Mouse (Mus musculus) kidney, embryonic 16.5 days (tissue): ENCODE measurements around the gene Rnase11. TPM values are rescaled to one million over a fixed set of nuclear protein-coding genes. Genes with fewer than 3 reads are reported as not detected.
A peak's percentile ranks its signal among the peaks of the same experiment; 100 is the strongest.

Source experiments
- ATAC-seq: fragments of 200-750 bp; cut with Nextera tagmentation; 2 replicates; pipeline ENCODE4 v1.8.0; 2017; ENCODE audit warnings: moderate TSS enrichment; ENCODE audit not compliant: low FRiP score, low TSS enrichment
- H3K27ac ChIP-seq: fragments of 300-500 bp; sonication (generic); 2 replicates; pipeline ENCODE4 v1.5.1; 2014; ENCODE audit warnings: low read length
- H3K27me3 ChIP-seq: fragments of 300-500 bp; sonication (generic); 2 replicates; pipeline ENCODE4 v1.6.1; 2014; ENCODE audit warnings: low read length, control low read depth, mixed read lengths; ENCODE audit not compliant: insufficient read depth
- H3K36me3 ChIP-seq: fragments of 300-500 bp; sonication (generic); 2 replicates; pipeline ENCODE4 v1.6.1; 2014; ENCODE audit warnings: low read length, control low read depth, mixed read lengths; ENCODE audit not compliant: insufficient read depth
- H3K4me1 ChIP-seq: fragments of 300-500 bp; sonication (generic); 2 replicates; pipeline ENCODE4 v1.6.1; 2014; ENCODE audit warnings: low read length, control low read depth, mixed read lengths; ENCODE audit not compliant: insufficient read depth
- H3K4me2 ChIP-seq: fragments of 300-500 bp; sonication (generic); replicated peaks from 2 replicates; pipeline ENCODE4 v1.6.1; 2014; ENCODE audit warnings: low read depth, low read length
- H3K4me3 ChIP-seq: fragments of 300-500 bp; sonication (generic); 2 replicates; pipeline ENCODE4 v1.5.1; 2014; ENCODE audit warnings: mild to moderate bottlenecking, low read length
- H3K9ac ChIP-seq: fragments of 300-500 bp; sonication (generic); replicated peaks from 2 replicates; pipeline ENCODE4 v1.6.1; 2014; ENCODE audit warnings: low read length
- H3K9me3 ChIP-seq: fragments of 300-500 bp; sonication (generic); 2 replicates; pipeline ENCODE4 v1.6.1; 2016; ENCODE audit warnings: low read length, control low read depth
- WGBS: fragments of 180-500 bp; shearing (Covaris S2); extraction: QIAGEN DNeasy Blood & Tissue Kit; methylation state at CpG from one replicate; pipeline ENCODE4 v1.1.7; 2014; 5-methylcytosine and 5-hydroxymethylcytosine counted together
- polyA plus RNA-seq: library from polyadenylated mRNA; unstranded; fragments of >200 nt; fragmentation: Nextera tagmentation; extraction: Ambion mirVana; gene quantifications from 2 replicates; pipeline ENCODE4 v1.2.1, GENCODE M21; 2015

Rnase11 gene
- polyA plus RNA-seq, 1 experiment from 2014 or later: not detected

DNA sequence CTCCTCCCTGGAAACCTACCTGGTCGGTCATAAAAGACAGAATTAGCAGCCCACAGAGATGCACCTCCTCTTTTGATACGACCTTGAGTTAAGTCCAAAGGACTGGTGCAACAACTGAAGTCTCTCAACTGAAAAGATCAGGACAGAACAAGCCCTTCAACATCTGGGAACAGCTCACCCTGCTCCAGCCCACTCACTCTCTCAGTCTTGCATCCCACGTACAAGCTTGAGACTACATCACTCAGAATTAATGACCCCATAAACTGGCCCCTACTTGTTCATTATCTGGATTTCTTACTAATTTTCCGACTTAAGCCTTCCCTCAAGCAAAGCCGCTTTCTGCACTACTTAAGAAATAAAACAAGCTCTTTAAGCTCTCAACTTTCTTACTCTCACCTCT, 3.2 kb upstream of the Rnase11 start:
- 19% methylated on average over 5 of the region's 5 CpGs for WGBS
- Histone ChIP-seq H3K9ac (no peak overlapping the region), H3K27ac (peak overlapping the region; percentile 35; the same call in 1 of the 2 replicates), H3K4me2 (0 out of 2 replicates have a peak overlapping the region, but pooled peaks have one; percentile 8), H3K4me3 (no peak overlapping the region), H3K36me3 (no peaks in the 10 kb centered on the region), H3K4me1 (peaks cover 14% of the 10 kb centered on the region), H3K27me3 (no peaks in the 10 kb centered on the region), H3K9me3 (no peaks in the 10 kb centered on the region)
- ATAC-seq: peak; percentile 72

DNA sequence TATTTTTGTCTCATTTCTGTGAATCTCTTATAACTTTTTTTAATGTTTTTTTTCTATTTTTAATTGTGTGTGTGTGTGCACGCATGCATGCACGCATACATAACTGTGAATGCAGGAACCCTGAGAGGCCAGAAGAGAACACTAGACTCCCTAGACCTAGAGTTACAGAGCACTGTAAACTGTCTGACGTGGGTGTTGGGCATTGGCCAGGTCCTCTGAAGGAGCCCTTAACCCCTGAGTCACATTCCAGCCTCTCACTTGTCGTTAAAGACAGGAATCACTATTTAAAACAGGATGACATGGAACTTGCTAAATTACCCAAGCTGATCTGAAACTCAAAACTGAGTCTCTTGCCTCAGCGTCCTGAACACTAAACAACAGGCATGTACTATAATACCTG, 2.0 kb upstream of the Rnase11 start:
- Histone ChIP-seq H3K9ac (no peak overlapping the region), H3K27me3 (no peaks in the 10 kb centered on the region)
- ATAC-seq: 0 out of 2 replicates have a peak, but pooled peaks have one; percentile 64

DNA sequence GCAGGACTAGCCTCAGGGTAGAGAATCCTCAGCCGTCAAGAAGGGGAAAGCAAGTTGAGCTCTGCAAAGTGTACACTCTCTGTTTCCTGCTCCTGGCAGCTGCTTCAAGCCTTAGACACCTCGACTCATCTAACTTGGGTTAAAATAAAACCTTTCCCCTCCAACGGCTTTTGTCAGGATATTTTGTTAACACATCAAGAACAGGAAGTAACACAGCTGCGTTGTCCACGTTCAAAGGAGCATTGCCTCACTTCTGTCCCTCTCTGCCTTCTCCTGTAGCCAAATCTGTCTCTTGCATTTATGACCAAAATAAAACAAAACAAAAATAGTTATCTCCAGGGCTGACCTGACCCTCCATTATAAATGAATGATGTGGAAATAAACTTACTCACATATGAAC, 2.1 kb downstream of the Rnase11 start:
- H3K27ac ChIP-seq: no peak overlapping the region
- no peaks in the 10 kb centered on the region for H3K9me3 ChIP-seq
- no peak for ATAC-seq
- H3K9ac ChIP-seq: no peak overlapping the region
- H3K36me3 ChIP-seq: no peaks in the 10 kb centered on the region
- H3K4me3 ChIP-seq: no peak overlapping the region
- H3K27me3 ChIP-seq: no peaks in the 10 kb centered on the region
- no peaks in the 10 kb centered on the region for H3K4me1 ChIP-seq
- no peak overlapping the region for H3K4me2 ChIP-seq
- WGBS: 18% methylated on average over 5 of the region's 5 CpGs

More for the DNA sequence above, 2.0 kb upstream of the Rnase11 start:
- Histone ChIP-seq H3K36me3 (no peaks in the 10 kb centered on the region), H3K27ac (no peak overlapping the region), H3K9me3 (no peaks in the 10 kb centered on the region), H3K4me1 (0 out of 2 replicates have a peak, but pooled peaks cover 6% of the 10 kb centered on the region), H3K4me2 (no peak overlapping the region), H3K4me3 (no peak overlapping the region)
- 39% methylated on average over 5 of the region's 5 CpGs for WGBS

DNA sequence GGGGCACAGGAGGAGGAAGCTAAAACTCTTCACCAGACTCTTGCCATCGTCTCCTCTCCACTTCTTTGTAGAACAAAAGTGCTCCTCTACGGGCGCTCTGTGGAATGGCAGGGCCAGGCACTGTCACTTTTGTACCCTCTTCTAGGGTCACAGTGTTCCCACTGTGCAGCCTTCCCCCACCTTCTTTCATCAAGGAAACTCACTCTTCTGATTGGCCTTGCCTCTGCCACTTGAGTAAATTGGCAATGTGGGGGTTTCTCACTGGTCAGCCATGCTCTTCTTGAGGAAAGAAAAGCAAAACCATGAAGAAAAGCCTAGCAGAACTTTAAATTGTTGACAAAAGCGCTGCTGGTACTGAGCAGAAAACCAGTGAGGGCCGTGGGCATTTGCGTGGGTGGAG, 8.2 kb downstream of the Rnase11 start, which contains the start of gene Rnase9:
Rnase9 (minus strand) TSS at position 101 of the 400 bp plus-strand sequence.
- Histone ChIP-seq H3K36me3 (no peaks in the 10 kb centered on the region), H3K9ac (no peak within 1 kb of the TSS), H3K4me2 (no peak within 1 kb of the TSS), H3K27ac (no peak within 1 kb of the TSS), H3K4me3 (no peak within 1 kb of the TSS), H3K9me3 (no peaks in the 10 kb centered on the region), H3K4me1 (no peaks in the 10 kb centered on the region), H3K27me3 (no peaks in the 10 kb centered on the region)
- WGBS: 74% methylated on average over 6 of the region's 6 CpGs
- ATAC-seq: no peak

DNA sequence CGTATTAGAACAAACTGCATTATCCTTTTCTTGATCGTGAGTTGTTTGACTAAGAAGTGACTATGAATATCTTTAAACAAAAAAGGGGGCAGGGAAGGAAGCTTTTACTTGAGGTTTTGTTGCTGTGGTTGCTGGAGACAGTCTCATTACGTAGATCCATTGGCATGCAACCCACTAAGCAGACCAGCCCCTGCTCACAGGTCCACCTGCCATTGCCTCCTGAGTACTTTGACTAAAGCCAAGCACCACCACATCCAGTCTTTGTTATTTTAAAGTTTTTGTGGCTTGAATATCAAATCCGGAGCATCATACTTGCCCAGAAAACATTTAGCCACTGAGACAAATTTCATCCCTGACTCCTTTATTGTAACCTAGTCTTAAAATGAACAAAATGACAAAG, 13.7 kb downstream of the Rnase11 start:
- Histone ChIP-seq H3K36me3 (no peaks in the 10 kb centered on the region), H3K9me3 (no peaks in the 10 kb centered on the region), H3K4me2 (no peak overlapping the region), H3K27ac (no peak overlapping the region), H3K9ac (no peak overlapping the region), H3K4me1 (no peaks in the 10 kb centered on the region), H3K4me3 (no peak overlapping the region), H3K27me3 (no peaks in the 10 kb centered on the region)
- whole genome bisulfite sequencing: 84% methylated on average over 4 of the region's 4 CpGs
- ATAC-seq: no peak

DNA sequence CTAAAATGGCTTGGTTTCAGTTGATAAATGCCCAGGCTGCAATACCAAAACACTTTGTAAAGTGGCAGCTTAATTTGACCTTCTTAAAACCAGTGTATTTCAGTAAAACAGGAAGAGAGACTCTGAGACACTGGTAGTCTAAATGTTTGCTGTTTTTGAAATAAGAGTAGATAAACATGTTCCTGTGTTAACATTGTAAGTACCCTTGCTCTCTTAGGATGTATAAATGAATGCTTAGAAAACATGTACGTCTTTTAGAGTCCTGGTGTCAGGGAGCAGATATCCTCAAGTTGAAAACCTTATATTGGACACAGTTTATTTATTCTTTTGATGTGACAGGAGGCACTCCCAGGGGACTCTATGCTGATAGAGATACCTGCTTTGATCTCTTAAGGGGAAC, 14.8 kb downstream of the Rnase11 start:
- Histone ChIP-seq H3K9ac (no peak overlapping the region), H3K4me3 (no peak overlapping the region), H3K9me3 (no peaks in the 10 kb centered on the region), H3K27me3 (no peaks in the 10 kb centered on the region), H3K4me1 (no peaks in the 10 kb centered on the region), H3K36me3 (no peaks in the 10 kb centered on the region), H3K27ac (no peak overlapping the region), H3K4me2 (no peak overlapping the region)
- 22% methylated on average over 1 of the region's 1 CpGs for WGBS
- no peak for ATAC-seq

DNA sequence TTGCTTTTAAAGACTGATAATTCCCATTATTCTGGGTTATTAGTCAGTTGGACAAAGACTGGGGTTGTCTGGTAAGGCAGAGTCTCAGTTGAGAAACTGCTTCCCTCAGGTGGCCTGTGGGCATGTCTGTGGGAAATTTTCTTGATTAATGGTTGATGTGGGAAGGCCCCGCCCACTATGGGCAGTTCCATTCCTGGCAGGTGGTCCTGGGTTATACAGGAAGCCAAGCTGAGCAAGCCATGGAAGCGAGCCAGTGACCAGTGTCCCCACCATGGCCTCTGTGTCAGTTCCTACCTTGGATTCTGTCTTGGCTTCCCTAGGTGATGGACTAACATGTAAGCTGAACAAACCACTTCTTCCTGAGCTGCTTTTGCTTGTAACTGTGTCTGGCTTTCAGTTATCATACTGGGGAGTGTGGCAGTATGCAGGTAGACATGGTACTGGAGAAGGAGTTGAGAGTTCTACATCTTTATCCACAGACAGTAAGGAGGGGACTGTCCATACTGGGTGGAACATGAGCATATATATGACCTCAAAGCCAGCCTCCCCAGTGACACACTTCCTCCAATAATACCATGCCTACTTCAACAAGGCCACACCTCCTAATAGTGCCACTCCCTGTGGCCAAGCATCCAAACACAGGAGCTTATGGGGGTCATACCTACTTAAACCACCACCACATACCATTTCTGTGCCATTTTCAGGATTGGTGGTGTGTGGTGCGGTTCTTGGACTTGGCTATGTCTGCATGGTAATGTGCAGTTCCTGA, 22.4 kb downstream of the Rnase11 start:
- Histone ChIP-seq H3K4me3 (no peak overlapping the region), H3K9ac (no peak overlapping the region), H3K36me3 (no peaks in the 10 kb centered on the region), H3K4me1 (no peaks in the 10 kb centered on the region), H3K9me3 (no peaks in the 10 kb centered on the region), H3K27ac (no peak overlapping the region), H3K4me2 (no peak overlapping the region), H3K27me3 (no peaks in the 10 kb centered on the region)
- peak; percentile 56; the same call in 1 of the 2 replicates for ATAC-seq
- 63% methylated on average over 3 of the region's 3 CpGs for whole genome bisulfite sequencing

DNA sequence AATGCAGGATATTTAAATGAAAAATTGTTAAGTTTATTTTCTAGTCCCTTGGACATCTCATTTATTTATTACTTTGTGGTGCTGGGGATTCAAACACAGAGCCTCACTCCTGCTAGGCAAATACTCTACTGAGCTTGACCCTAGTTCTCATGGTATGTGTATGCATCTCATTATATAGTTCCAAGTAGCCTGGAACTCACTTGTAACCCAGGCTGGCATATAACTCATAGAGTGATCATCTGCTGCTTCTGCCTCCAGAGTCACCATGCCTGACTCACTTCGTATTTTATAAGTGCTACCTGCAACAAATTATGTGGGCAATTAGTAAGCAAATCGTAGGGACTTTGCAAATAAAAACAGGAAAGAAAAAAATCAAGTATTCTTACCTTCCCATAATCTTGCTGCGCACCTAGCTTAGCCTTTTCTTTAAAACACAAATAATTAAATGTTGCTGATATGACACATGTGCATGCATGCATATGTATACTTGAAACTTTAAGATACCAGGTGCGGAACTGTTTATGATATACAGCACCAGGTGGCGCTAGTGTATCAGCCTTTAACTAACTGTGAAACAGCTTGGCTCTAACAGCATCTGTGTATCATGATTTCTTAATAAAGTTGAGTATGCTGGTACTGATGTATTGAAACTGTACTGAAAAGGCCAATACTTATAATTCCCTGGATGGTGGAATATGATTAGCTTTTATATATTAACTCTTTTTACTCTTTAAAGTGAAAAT, 23.4 kb downstream of the Rnase11 start:
- Histone ChIP-seq H3K4me2 (no peak overlapping the region), H3K9me3 (no peaks in the 10 kb centered on the region), H3K36me3 (no peaks in the 10 kb centered on the region), H3K4me1 (no peaks in the 10 kb centered on the region), H3K27me3 (no peaks in the 10 kb centered on the region), H3K27ac (no peak overlapping the region), H3K4me3 (no peak overlapping the region), H3K9ac (no peak overlapping the region)
- ATAC-seq: peak; percentile 60; the same call in 1 of the 2 replicates
- 37% methylated on average over 5 of the region's 5 CpGs for WGBS

DNA sequence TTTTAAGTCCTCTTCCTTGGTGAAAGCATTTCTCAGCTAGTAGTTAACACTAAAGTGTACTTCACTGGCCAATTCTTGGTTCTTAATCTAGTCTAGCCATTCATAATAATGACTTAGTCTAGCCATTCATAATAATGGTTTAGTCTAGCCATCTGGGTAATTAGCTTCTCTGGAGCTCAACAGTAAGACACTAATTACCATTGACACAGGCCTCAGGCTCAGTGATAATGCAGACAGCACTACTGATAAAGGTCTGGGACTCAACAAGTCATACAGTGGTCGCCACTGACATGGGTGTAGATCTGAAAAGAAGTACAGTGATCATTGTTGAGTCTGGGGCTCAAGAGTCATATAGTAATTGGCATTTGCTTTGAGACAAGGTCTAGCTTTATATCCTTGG, 25.1 kb downstream of the Rnase11 start:
- Histone ChIP-seq H3K4me3 (no peak overlapping the region), H3K4me1 (no peaks in the 10 kb centered on the region), H3K27ac (no peak overlapping the region), H3K4me2 (no peak overlapping the region), H3K36me3 (no peaks in the 10 kb centered on the region), H3K9ac (no peak overlapping the region), H3K9me3 (peaks cover 2% of the 10 kb centered on the region; the same call in 1 of the 2 replicates), H3K27me3 (no peaks in the 10 kb centered on the region)
- WGBS: 97% methylated on average over 1 of the region's 1 CpGs
- ATAC-seq: no peak

DNA sequence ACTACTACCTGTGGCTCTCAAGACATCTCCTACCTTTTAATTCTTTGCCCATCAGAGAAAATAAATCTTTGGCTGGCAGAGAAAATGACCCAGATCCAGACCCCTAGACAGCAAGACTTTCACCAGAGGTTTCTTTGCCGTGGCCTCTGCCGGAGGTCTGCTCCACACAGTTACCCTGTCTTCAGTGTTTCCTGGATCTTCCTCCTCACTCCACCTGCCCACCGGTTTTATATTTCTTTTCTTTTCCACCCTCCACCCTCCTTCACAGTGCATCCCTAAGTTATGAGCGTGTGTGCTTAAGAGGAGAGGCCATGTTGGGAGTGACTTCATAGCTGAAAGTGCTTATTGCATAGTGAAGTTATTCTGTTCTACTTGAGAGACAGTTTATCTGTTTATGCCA, 26.5 kb downstream of the Rnase11 start:
- Histone ChIP-seq H3K36me3 (no peaks in the 10 kb centered on the region), H3K4me3 (no peak overlapping the region), H3K4me2 (no peak overlapping the region), H3K4me1 (no peaks in the 10 kb centered on the region), H3K9ac (no peak overlapping the region), H3K9me3 (peaks cover 2% of the 10 kb centered on the region; the same call in 1 of the 2 replicates), H3K27ac (no peak overlapping the region), H3K27me3 (no peaks in the 10 kb centered on the region)
- 0 out of 2 replicates have a peak, but pooled peaks have one; percentile 59 for ATAC-seq
- 47% methylated on average over 4 of the region's 4 CpGs for WGBS
